Mouse (Mus musculus): ENCODE data around the gene Snai1. TPM values are rescaled to one million over a fixed set of nuclear protein-coding genes. Genes with fewer than 3 reads are reported as not detected.
A peak's percentile ranks its signal among the peaks of the same experiment; 100 is the strongest.

The Snai1 gene
- polyA plus RNA-seq, 1 experiment, result 1.9 TPM

GRCm38 (mm10) chr2:167502554-167503252, 35.3 kb upstream of the Snai1 start:
- H3K27ac ChIP-seq (ENCODE audit: control insufficient read depth, insufficient read depth, low read depth, low read length, poor library complexity), result peak overlapping the region; percentile 82
- TF ChIP-seq POLR2A (IDR thresholded peaks at IDR 0.05; ENCODE audit: borderline replicate concordance, control insufficient read depth, low read depth, low read length), result no peak
- no peak for TF ChIP-seq CTCF (IDR thresholded peaks at IDR 0.05; ENCODE audit: control insufficient read depth, insufficient read depth, low read length)
- WGBS, result 29% methylated on average over 13 of the region's 13 CpGs
- peaks cover 3% of the 10 kb centered on the region for H3K4me1 ChIP-seq (ENCODE audit: control insufficient read depth, insufficient read depth, low read length)
- H3K4me3 ChIP-seq (replicated peaks; ENCODE audit: control insufficient read depth, low read depth, low read length), result peak overlapping the region; percentile 79

- peak overlapping the region; percentile 79 for H3K4me3 ChIP-seq (replicated peaks; ENCODE audit: control insufficient read depth, low read depth, low read length)
- peaks cover 3% of the 10 kb centered on the region for H3K4me1 ChIP-seq (ENCODE audit: control insufficient read depth, insufficient read depth, low read length)
- TF ChIP-seq CTCF (IDR thresholded peaks at IDR 0.05; ENCODE audit: control insufficient read depth, insufficient read depth, low read length) (no peak), POLR2A (IDR thresholded peaks at IDR 0.05; ENCODE audit: borderline replicate concordance, control insufficient read depth, low read depth, low read length) (peak; percentile 70; the same call in 1 of the 2 replicates)
- WGBS, result under 1% methylated on average over 85 of the region's 85 CpGs
- peak overlapping the region; percentile 82 for H3K27ac ChIP-seq (ENCODE audit: control insufficient read depth, insufficient read depth, low read depth, low read length, poor library complexity)
Observed at GRCm38 (mm10) chr2:167503253-167503895, 34.6 kb upstream of the Snai1 start.

GRCm38 (mm10) chr2:167503896-167504349, 34.1 kb upstream of the Snai1 start:
- Histone ChIP-seq H3K4me1 (ENCODE audit: control insufficient read depth, insufficient read depth, low read length) (peaks cover 3% of the 10 kb centered on the region), H3K27ac (ENCODE audit: control insufficient read depth, insufficient read depth, low read depth, low read length, poor library complexity) (peak overlapping the region; percentile 82)
- 1% methylated on average over 32 of the region's 32 CpGs for WGBS

GRCm38 (mm10) chr2:167505127-167505526, 32.9 kb upstream of the Snai1 start:
- H3K4me1 ChIP-seq (ENCODE audit: control insufficient read depth, insufficient read depth, low read length), result peaks cover 3% of the 10 kb centered on the region
- WGBS, result 5% methylated on average over 3 of the region's 3 CpGs
- peak overlapping the region; percentile 59 for H3K4me3 ChIP-seq (replicated peaks; ENCODE audit: control insufficient read depth, low read depth, low read length)
- TF ChIP-seq CTCF (IDR thresholded peaks at IDR 0.05; ENCODE audit: control insufficient read depth, insufficient read depth, low read length), result no peak
- no peak for TF ChIP-seq POLR2A (IDR thresholded peaks at IDR 0.05; ENCODE audit: borderline replicate concordance, control insufficient read depth, low read depth, low read length)
- H3K27ac ChIP-seq (ENCODE audit: control insufficient read depth, insufficient read depth, low read depth, low read length, poor library complexity), result peak overlapping the region; percentile 82

More at GRCm38 (mm10) chr2:167503896-167504349, 34.1 kb upstream of the Snai1 start:
- peak overlapping the region; percentile 79 for H3K4me3 ChIP-seq (replicated peaks; ENCODE audit: control insufficient read depth, low read depth, low read length)
- TF ChIP-seq POLR2A (IDR thresholded peaks at IDR 0.05; ENCODE audit: borderline replicate concordance, control insufficient read depth, low read depth, low read length) (no peak), CTCF (IDR thresholded peaks at IDR 0.05; ENCODE audit: control insufficient read depth, insufficient read depth, low read length) (no peak)

GRCm38 (mm10) chr2:167506546-167507260, 31.3 kb upstream of the Snai1 start:
- 93% methylated on average over 10 of the region's 10 CpGs for WGBS
- Histone ChIP-seq H3K27ac (ENCODE audit: control insufficient read depth, insufficient read depth, low read depth, low read length, poor library complexity) (no peak overlapping the region), H3K4me3 (replicated peaks; ENCODE audit: control insufficient read depth, low read depth, low read length) (no peak overlapping the region), H3K4me1 (ENCODE audit: control insufficient read depth, insufficient read depth, low read length) (peaks cover 3% of the 10 kb centered on the region)
- TF ChIP-seq POLR2A (IDR thresholded peaks at IDR 0.05; ENCODE audit: borderline replicate concordance, control insufficient read depth, low read depth, low read length) (no peak), CTCF (IDR thresholded peaks at IDR 0.05; ENCODE audit: control insufficient read depth, insufficient read depth, low read length) (no peak)

GRCm38 (mm10) chr2:167507719-167508385, 30.1 kb upstream of the Snai1 start:
- Histone ChIP-seq H3K4me3 (replicated peaks; ENCODE audit: control insufficient read depth, low read depth, low read length) (no peak overlapping the region), H3K27ac (ENCODE audit: control insufficient read depth, insufficient read depth, low read depth, low read length, poor library complexity) (no peak overlapping the region), H3K4me1 (ENCODE audit: control insufficient read depth, insufficient read depth, low read length) (peaks cover 2% of the 10 kb centered on the region)
- no peak for TF ChIP-seq CTCF (IDR thresholded peaks at IDR 0.05; ENCODE audit: control insufficient read depth, insufficient read depth, low read length)
- TF ChIP-seq POLR2A (IDR thresholded peaks at IDR 0.05; ENCODE audit: borderline replicate concordance, control insufficient read depth, low read depth, low read length), result no peak
- WGBS, result 86% methylated on average over 3 of the region's 3 CpGs

- Histone ChIP-seq H3K27ac (ENCODE audit: control insufficient read depth, insufficient read depth, low read depth, low read length, poor library complexity) (no peak overlapping the region), H3K4me3 (replicated peaks; ENCODE audit: control insufficient read depth, low read depth, low read length) (no peak overlapping the region), H3K4me1 (ENCODE audit: control insufficient read depth, insufficient read depth, low read length) (peaks cover 2% of the 10 kb centered on the region)
- TF ChIP-seq CTCF (IDR thresholded peaks at IDR 0.05; ENCODE audit: control insufficient read depth, insufficient read depth, low read length) (no peak), POLR2A (IDR thresholded peaks at IDR 0.05; ENCODE audit: borderline replicate concordance, control insufficient read depth, low read depth, low read length) (no peak)
- WGBS, result 86% methylated on average over 4 of the region's 4 CpGs
Observed at GRCm38 (mm10) chr2:167508569-167508968, 29.4 kb upstream of the Snai1 start.

All from bone marrow, adult 2 months (tissue).